Mouse (Mus musculus) liver, embryonic 15.5 days (tissue): ENCODE results near the gene Pelo. TPM values are rescaled to one million over a fixed set of nuclear protein-coding genes. Genes with fewer than 3 reads are reported as not detected.

Experiments used
- ATAC-seq: fragments of 200-750 bp; cut with Nextera tagmentation; 2 replicates; pipeline ENCODE4 v1.8.0; 2017; ENCODE audit warnings: moderate number of reproducible peaks, mild to moderate bottlenecking, moderate library complexity; ENCODE audit not compliant: insufficient read depth
- H3K27ac ChIP-seq: fragments of 300-500 bp; sonication (generic); replicated peaks from 2 replicates; pipeline ENCODE4 v1.5.1; 2015; ENCODE audit warnings: mild to moderate bottlenecking, inconsistent platforms
- H3K27me3 ChIP-seq: fragments of 300-500 bp; sonication (generic); 2 replicates; pipeline ENCODE4 v1.6.1; 2015; ENCODE audit warnings: mild to moderate bottlenecking, inconsistent platforms
- H3K36me3 ChIP-seq: fragments of 300-500 bp; sonication (generic); replicated peaks from 2 replicates; pipeline ENCODE4 v1.6.1; 2015; ENCODE audit warnings: moderate library complexity, mild to moderate bottlenecking, inconsistent platforms
- H3K4me1 ChIP-seq: fragments of 300-500 bp; sonication (generic); replicated peaks from 2 replicates; pipeline ENCODE4 v1.6.1; 2015; ENCODE audit warnings: inconsistent platforms
- H3K4me2 ChIP-seq: fragments of 300-500 bp; sonication (generic); 2 replicates; pipeline ENCODE4 v1.6.1; 2015; ENCODE audit warnings: moderate library complexity, mild to moderate bottlenecking, inconsistent platforms
- H3K4me3 ChIP-seq: fragments of 300-500 bp; sonication (generic); replicated peaks from 2 replicates; pipeline ENCODE4 v1.5.1; 2015; ENCODE audit warnings: mild to moderate bottlenecking, inconsistent platforms
- H3K9ac ChIP-seq: fragments of 300-500 bp; sonication (generic); 2 replicates; pipeline ENCODE4 v1.6.1; 2015; ENCODE audit warnings: moderate library complexity, mild to moderate bottlenecking, inconsistent platforms
- H3K9me3 ChIP-seq: fragments of 300-500 bp; sonication (generic); replicated peaks from 2 replicates; pipeline ENCODE4 v1.6.1; 2016; ENCODE audit warnings: inconsistent platforms
- WGBS: fragments of 180-500 bp; shearing (Covaris S2); methylation state at CpG from one replicate; pipeline ENCODE4 v1.1.7; 2015; ENCODE audit warnings: mixed read lengths; ENCODE audit not compliant: insufficient replicate concordance; 5-methylcytosine and 5-hydroxymethylcytosine counted together
- polyA plus RNA-seq: library from polyadenylated mRNA; unstranded; fragments of >200 nt; fragmentation: Nextera tagmentation; extraction: Ambion mirVana; gene quantifications from 2 replicates; pipeline ENCODE4 v1.2.1, GENCODE M21; 2015

Gene Pelo
- polyA plus RNA-seq, 1 experiment from 2014 or later, result 3.2 TPM

DNA sequence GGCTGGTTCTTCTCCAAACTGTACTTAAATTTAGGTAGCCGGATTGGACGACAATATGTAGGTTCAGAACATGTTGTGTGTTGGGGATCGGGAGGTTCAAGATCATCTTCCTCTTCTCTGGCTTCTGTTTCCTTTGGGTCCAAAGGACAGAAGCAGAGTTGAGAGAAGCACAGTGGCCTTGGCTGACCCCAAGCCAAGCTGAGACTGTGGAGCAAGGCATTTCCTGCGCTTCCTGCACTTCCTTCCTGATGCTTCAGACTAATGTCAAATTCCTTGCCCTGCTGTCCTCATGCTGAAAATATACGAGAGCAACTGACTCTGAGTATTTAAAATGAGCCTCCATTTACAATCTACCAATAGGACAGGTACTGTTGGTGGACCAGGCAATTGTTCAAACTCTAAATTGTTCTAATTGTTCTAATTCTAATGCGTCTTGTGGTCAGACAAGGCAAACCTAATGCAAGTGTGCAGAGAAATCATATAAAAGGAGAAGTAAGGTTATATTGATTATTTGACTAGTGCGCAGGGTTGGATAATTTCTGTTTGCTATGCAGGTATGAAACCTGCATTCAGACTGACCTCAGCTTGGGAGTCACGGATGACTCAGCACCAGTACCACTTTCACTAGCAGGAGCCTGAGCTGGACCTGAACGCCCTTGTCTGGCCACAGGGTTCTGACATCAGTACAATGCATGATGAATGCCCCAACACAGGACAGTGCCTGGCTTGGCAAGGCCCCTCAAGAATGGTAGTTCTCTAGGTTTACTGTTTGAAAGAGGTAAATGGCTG is 12.4 kb downstream of the Pelo start:
- Histone ChIP-seq H3K27ac (no peak overlapping the region), H3K9me3 (no peaks in the 10 kb centered on the region), H3K4me2 (no peak overlapping the region), H3K9ac (no peak overlapping the region), H3K4me3 (no peak overlapping the region), H3K4me1 (no peaks in the 10 kb centered on the region; the same call in 1 of the 2 replicates), H3K36me3 (no peaks in the 10 kb centered on the region), H3K27me3 (no peaks in the 10 kb centered on the region)
- WGBS, result 32% methylated on average over 9 of the region's 9 CpGs
- ATAC-seq, result no peak

GRCm38 (mm10) chr13:115072386-115072785 is 17.6 kb downstream of the Pelo start:
- H3K27ac ChIP-seq, result no peak overlapping the region
- H3K9me3 ChIP-seq, result no peaks in the 10 kb centered on the region
- no peaks in the 10 kb centered on the region for H3K4me1 ChIP-seq
- no peaks in the 10 kb centered on the region for H3K27me3 ChIP-seq
- H3K4me2 ChIP-seq, result no peak overlapping the region
- no peak overlapping the region for H3K9ac ChIP-seq
- no peak for ATAC-seq
- 73% methylated on average over 6 of the region's 6 CpGs for WGBS
- no peak overlapping the region for H3K4me3 ChIP-seq
- H3K36me3 ChIP-seq, result no peaks in the 10 kb centered on the region

DNA sequence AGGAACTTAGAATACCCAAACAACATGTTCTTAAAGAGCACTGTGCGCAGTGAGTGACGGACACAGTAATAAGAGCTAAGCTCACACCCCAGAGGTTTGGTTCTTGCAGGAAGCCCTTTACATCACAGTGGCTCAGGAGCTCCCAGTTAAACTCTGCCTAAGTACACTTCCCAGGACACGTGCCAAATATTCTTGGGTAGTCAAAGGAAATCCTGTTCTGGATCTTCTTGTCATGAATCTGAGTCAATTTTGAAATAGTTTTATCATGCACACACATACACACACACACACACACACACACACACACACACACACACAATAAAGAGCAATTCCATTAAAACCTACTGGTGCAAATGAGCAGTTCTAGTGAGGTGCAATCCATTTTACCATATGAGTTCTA is 18.6 kb downstream of the Pelo start:
- no peak overlapping the region for H3K4me2 ChIP-seq
- H3K27me3 ChIP-seq, result no peaks in the 10 kb centered on the region
- H3K4me3 ChIP-seq, result no peak overlapping the region
- no peak overlapping the region for H3K27ac ChIP-seq
- H3K9ac ChIP-seq, result no peak overlapping the region
- H3K4me1 ChIP-seq, result no peaks in the 10 kb centered on the region
- no peaks in the 10 kb centered on the region for H3K36me3 ChIP-seq
- no peak for ATAC-seq
- H3K9me3 ChIP-seq, result no peaks in the 10 kb centered on the region
- WGBS, result 68% methylated on average over 3 of the region's 3 CpGs

DNA sequence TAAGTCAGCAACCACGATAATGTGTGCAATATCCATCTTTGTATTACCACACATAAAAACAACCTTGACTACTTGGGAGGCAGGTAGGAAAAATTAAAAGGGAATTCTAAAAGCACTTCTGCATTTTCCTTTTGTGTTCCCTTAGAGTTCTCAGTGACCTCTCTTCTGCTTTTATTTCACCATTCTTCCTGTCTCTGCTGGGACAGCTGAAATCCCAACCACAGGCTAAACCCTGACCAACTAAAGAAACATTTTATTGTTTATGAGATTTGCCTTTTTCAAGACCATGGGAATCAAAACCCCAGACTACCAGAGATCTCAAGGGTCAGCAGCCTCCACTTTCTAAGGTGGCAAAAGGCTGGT is 22.0 kb downstream of the Pelo start:
- Histone ChIP-seq H3K9me3 (no peaks in the 10 kb centered on the region), H3K4me1 (no peaks in the 10 kb centered on the region), H3K4me2 (no peak overlapping the region), H3K4me3 (no peak overlapping the region), H3K27me3 (no peaks in the 10 kb centered on the region), H3K9ac (no peak overlapping the region), H3K36me3 (no peaks in the 10 kb centered on the region), H3K27ac (no peak overlapping the region)
- ATAC-seq, result no peak
- 55% methylated on average over 1 of the region's 1 CpGs for WGBS

GRCm38 (mm10) chr13:115067324-115067967 is 22.5 kb downstream of the Pelo start:
- WGBS, result 58% methylated on average over 4 of the region's 4 CpGs
- Histone ChIP-seq H3K27ac (no peak overlapping the region), H3K4me2 (no peak overlapping the region), H3K9ac (no peak overlapping the region), H3K36me3 (no peaks in the 10 kb centered on the region), H3K27me3 (no peaks in the 10 kb centered on the region), H3K4me3 (no peak overlapping the region), H3K9me3 (no peaks in the 10 kb centered on the region), H3K4me1 (no peaks in the 10 kb centered on the region)
- no peak for ATAC-seq

DNA sequence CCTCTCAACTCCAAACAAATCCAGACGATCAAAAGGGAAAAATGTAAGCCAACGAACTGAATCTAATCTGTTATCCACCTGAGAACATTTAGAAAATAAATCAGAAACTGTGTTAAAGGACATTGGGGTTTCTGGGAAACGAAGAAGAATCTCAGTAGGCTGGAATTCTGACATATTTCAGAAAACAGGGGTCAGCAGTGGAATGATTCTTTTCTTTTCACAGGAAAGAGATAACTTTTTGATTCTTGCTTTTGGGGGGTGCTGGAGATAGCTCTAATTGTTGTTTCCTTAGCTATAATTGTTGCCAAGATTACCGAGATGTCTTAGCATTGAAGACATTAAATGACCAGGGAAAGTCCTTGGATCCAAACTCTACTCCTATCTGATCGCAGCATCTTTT is 32.4 kb downstream of the Pelo start:
- Histone ChIP-seq H3K4me3 (no peak overlapping the region), H3K36me3 (no peaks in the 10 kb centered on the region), H3K9me3 (no peaks in the 10 kb centered on the region), H3K27me3 (no peaks in the 10 kb centered on the region), H3K27ac (no peak overlapping the region), H3K9ac (no peak overlapping the region), H3K4me2 (no peak overlapping the region), H3K4me1 (no peaks in the 10 kb centered on the region)
- 56% methylated on average over 5 of the region's 5 CpGs for WGBS
- ATAC-seq, result no peak

- ATAC-seq, result no peak
- no peak overlapping the region for H3K4me2 ChIP-seq
- H3K27ac ChIP-seq, result no peak overlapping the region
- H3K4me3 ChIP-seq, result no peak overlapping the region
- H3K36me3 ChIP-seq, result no peaks in the 10 kb centered on the region
- H3K27me3 ChIP-seq, result no peaks in the 10 kb centered on the region
- no peak overlapping the region for H3K9ac ChIP-seq
- 44% methylated on average over 9 of the region's 9 CpGs for WGBS
- H3K9me3 ChIP-seq, result no peaks in the 10 kb centered on the region
- no peaks in the 10 kb centered on the region for H3K4me1 ChIP-seq
Measured at GRCm38 (mm10) chr13:115054783-115055182, 35.2 kb downstream of the Pelo start.

GRCm38 (mm10) chr13:115052568-115052967 is 37.4 kb downstream of the Pelo start:
- Histone ChIP-seq H3K27ac (no peak overlapping the region), H3K9me3 (no peaks in the 10 kb centered on the region), H3K4me1 (no peaks in the 10 kb centered on the region), H3K27me3 (no peaks in the 10 kb centered on the region), H3K9ac (no peak overlapping the region), H3K4me2 (no peak overlapping the region), H3K4me3 (no peak overlapping the region), H3K36me3 (no peaks in the 10 kb centered on the region)
- no peak for ATAC-seq
- WGBS, result 61% methylated on average over 7 of the region's 7 CpGs

DNA sequence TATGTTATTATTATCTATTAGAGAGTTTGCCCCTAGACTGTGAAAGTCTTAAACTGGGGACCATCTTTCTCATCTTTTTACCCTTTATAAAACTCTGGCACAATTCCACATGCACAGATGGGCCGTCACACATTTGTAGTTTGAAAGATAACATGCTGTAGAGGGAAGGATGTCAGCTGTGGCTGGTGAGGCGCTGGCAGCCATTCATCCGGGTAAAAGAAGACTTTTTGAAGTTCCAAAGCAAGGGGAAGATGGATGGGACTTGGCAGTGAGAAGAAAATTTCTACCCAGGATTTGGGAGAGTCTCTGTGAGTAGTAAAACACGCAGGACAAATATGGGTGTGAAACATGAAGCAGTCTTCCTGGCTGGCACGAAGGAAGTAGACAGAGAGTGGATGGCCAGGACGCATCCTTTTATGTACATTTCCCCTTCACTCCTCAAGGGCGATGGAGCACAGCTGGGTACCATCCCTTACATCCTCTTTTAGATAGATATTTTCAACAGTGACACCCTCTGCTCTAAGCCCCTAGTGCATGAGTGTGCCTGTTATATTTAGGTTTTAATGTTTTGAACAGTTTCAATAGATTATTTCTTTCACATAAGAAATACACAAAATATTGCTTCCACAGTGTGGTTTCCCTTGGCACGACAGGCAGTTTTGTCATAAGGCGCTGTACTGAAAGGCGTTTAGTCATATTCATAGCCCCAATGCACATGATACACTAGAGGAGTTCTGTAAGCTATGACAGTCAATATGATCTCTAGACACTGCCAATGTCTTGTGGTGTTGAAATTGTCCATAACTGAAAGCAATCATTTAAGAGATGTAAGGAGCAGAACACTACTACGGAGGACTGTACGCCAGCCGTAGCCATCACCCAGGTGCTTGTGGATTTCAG is 39.1 kb downstream of the Pelo start:
- H3K4me1 ChIP-seq, result no peaks in the 10 kb centered on the region
- no peak for ATAC-seq
- no peaks in the 10 kb centered on the region for H3K27me3 ChIP-seq
- no peak overlapping the region for H3K4me2 ChIP-seq
- no peak overlapping the region for H3K27ac ChIP-seq
- no peak overlapping the region for H3K4me3 ChIP-seq
- H3K36me3 ChIP-seq, result no peaks in the 10 kb centered on the region
- no peaks in the 10 kb centered on the region for H3K9me3 ChIP-seq
- no peak overlapping the region for H3K9ac ChIP-seq
- WGBS, result 66% methylated on average over 13 of the region's 13 CpGs

DNA sequence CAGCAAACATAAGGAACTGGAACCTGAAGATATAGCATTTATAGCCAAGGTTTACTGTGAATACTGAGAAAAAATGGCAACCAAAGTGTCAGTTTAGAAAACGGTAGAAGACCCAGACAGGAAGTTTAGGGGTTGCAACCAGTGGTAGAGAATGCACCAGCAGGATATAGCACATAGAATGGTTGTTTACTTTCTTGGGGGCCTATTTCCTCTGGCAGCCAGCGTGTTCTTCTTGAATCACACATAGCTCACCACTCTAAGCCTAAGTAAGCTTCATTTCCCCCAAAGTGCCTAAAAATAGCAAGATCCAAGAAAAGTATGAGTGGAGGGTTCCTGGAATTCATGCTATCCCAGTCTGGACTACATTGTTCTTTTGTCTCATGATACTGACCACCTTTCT is 47.3 kb downstream of the Pelo start:
- no peaks in the 10 kb centered on the region for H3K4me1 ChIP-seq
- no peak overlapping the region for H3K4me3 ChIP-seq
- H3K9ac ChIP-seq, result no peak overlapping the region
- H3K27ac ChIP-seq, result no peak overlapping the region
- WGBS, result 20% methylated on average over 2 of the region's 2 CpGs
- H3K9me3 ChIP-seq, result no peaks in the 10 kb centered on the region
- H3K4me2 ChIP-seq, result no peak overlapping the region
- no peaks in the 10 kb centered on the region for H3K27me3 ChIP-seq
- ATAC-seq, result no peak
- no peaks in the 10 kb centered on the region for H3K36me3 ChIP-seq
